Mouse (Mus musculus) forebrain, embryonic 16.5 days (tissue): ENCODE data around the gene Tas1r1. TPM values are rescaled to one million over a fixed set of nuclear protein-coding genes. Genes with fewer than 3 reads are reported as not detected.
"Not testable (repeated sequence)": the region's sequence is repeated elsewhere in the genome, so short reads cannot be mapped to it uniquely, and the experiment has no call there.

Experiments
- ATAC-seq: fragments of 200-750 bp; cut with Nextera tagmentation; 2 replicates; pipeline ENCODE4 v1.8.0; 2017; ENCODE audit warnings: mild to moderate bottlenecking, moderate library complexity
- H3K27ac ChIP-seq: fragments of 300-500 bp; sonication (generic); 2 replicates; pipeline ENCODE4 v1.5.1; 2014; ENCODE audit warnings: low read length, control low read depth
- H3K27me3 ChIP-seq: fragments of 300-500 bp; sonication (generic); replicated peaks from 2 replicates; pipeline ENCODE4 v1.6.1; 2014; ENCODE audit warnings: low read length; ENCODE audit not compliant: control insufficient read depth, insufficient read depth
- H3K36me3 ChIP-seq: fragments of 300-500 bp; sonication (generic); 2 replicates; pipeline ENCODE4 v1.6.1; 2014; ENCODE audit not compliant: control insufficient read depth, insufficient read depth
- H3K4me1 ChIP-seq: fragments of 300-500 bp; sonication (generic); replicated peaks from 2 replicates; pipeline ENCODE4 v1.6.1; 2014; ENCODE audit warnings: low read length; ENCODE audit not compliant: control insufficient read depth, insufficient read depth
- H3K4me2 ChIP-seq: fragments of 300-500 bp; sonication (generic); 2 replicates; pipeline ENCODE4 v1.6.1; 2014; ENCODE audit warnings: mild to moderate bottlenecking, low read length, control low read depth
- H3K4me3 ChIP-seq: fragments of 300-500 bp; sonication (generic); replicated peaks from 2 replicates; pipeline ENCODE4 v1.5.1; 2014; ENCODE audit warnings: mild to moderate bottlenecking, low read length, control low read depth
- H3K9ac ChIP-seq: fragments of 300-500 bp; sonication (generic); replicated peaks from 2 replicates; pipeline ENCODE4 v1.6.1; 2014; ENCODE audit warnings: low read depth, low read length, control low read depth
- H3K9me3 ChIP-seq: fragments of 300-500 bp; sonication (generic); 2 replicates; pipeline ENCODE4 v1.6.1; 2016; ENCODE audit warnings: low read length; ENCODE audit not compliant: control insufficient read depth
- WGBS: fragments of 180-500 bp; shearing (Covaris S2); extraction: QIAGEN DNeasy Blood & Tissue Kit; methylation state at CpG from one replicate; pipeline ENCODE4 v1.1.7; 2014; 5-methylcytosine and 5-hydroxymethylcytosine counted together
- polyA plus RNA-seq: library from polyadenylated mRNA; unstranded; fragments of >200 nt; fragmentation: Nextera tagmentation; extraction: Ambion mirVana; gene quantifications from 2 replicates; pipeline ENCODE4 v1.2.1, GENCODE M21; 2015

The Tas1r1 gene
- polyA plus RNA-seq, 1 experiment from 2014 or later, result 1.6 TPM

DNA sequence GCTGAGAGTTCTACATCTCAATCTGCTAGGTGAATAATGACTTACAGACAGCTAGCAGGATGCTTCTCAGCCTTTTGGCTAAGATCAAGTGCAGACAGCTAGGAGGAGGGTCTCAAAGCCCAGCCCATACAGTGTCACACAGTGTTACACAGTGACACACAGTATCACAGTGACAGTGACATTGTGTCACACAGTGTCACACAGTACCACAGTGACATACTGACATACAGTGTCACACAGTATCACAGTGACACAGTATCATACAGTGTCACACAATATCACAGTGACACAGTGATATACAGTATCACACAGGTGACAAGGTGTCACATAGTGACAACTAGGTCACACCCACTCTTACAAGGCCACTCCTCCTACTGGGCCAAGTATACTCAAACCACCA, 28.9 kb upstream of the Tas1r1 start:
- no peaks in the 10 kb centered on the region for H3K9me3 ChIP-seq
- H3K36me3 ChIP-seq, result no peaks in the 10 kb centered on the region
- ATAC-seq, result no peak

GRCm38 (mm10) chr4:152062390-152063110, 24.2 kb upstream of the Tas1r1 start:
- no peak overlapping the region for H3K4me3 ChIP-seq
- WGBS, result 80% methylated on average over 9 of the region's 9 CpGs
- no peak overlapping the region for H3K4me2 ChIP-seq
- no peaks in the 10 kb centered on the region for H3K4me1 ChIP-seq
- peaks cover 13% of the 10 kb centered on the region for H3K36me3 ChIP-seq
- no peaks in the 10 kb centered on the region for H3K9me3 ChIP-seq
- ATAC-seq, result no peak
- no peak overlapping the region for H3K27ac ChIP-seq
- no peak overlapping the region for H3K9ac ChIP-seq
- H3K27me3 ChIP-seq, result no peaks in the 10 kb centered on the region

More for the DNA sequence above, 28.9 kb upstream of the Tas1r1 start:
- Histone ChIP-seq H3K9ac (no peak overlapping the region), H3K27ac (no peak overlapping the region), H3K4me3 (no peak overlapping the region), H3K4me1 (no peaks in the 10 kb centered on the region), H3K4me2 (no peak overlapping the region), H3K27me3 (no peaks in the 10 kb centered on the region)

GRCm38 (mm10) chr4:152044609-152045008, 6.2 kb upstream of the Tas1r1 start:
- ATAC-seq, result no peak
- Histone ChIP-seq H3K9ac (no peak overlapping the region), H3K9me3 (no peaks in the 10 kb centered on the region), H3K36me3 (peaks cover 31% of the 10 kb centered on the region), H3K4me1 (peaks cover 10% of the 10 kb centered on the region), H3K27ac (no peak overlapping the region), H3K27me3 (no peaks in the 10 kb centered on the region), H3K4me2 (no peak overlapping the region), H3K4me3 (no peak overlapping the region)
- WGBS, result 69% methylated on average over 6 of the region's 6 CpGs

DNA sequence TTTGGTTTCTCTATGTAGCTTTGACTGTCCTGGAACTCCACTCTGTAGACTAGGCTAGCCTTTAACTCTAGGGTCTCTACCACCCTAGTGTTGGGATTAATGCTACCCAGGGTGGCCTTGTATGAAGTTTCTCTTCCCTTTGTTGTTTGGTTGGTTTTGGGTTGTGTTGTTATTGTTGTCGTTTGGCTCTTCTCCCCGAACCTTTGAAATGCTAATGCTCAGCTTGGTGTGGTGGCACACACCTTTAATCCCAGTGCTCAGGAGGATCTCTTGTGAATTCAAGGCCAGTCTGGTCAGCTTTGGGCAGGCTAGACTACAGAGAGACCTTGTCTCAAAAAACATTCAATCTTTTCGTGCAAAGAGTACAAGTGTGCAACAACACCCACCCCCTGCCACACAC, 4.8 kb upstream of the Tas1r1 start:
- Histone ChIP-seq H3K36me3 (peaks cover 31% of the 10 kb centered on the region), H3K9me3 (no peaks in the 10 kb centered on the region), H3K9ac (no peak overlapping the region), H3K27ac (no peak overlapping the region), H3K4me3 (no peak overlapping the region), H3K4me1 (peaks cover 13% of the 10 kb centered on the region), H3K4me2 (no peak overlapping the region), H3K27me3 (no peaks in the 10 kb centered on the region)
- ATAC-seq, result no peak
- WGBS, result 85% methylated on average over 3 of the region's 3 CpGs

DNA sequence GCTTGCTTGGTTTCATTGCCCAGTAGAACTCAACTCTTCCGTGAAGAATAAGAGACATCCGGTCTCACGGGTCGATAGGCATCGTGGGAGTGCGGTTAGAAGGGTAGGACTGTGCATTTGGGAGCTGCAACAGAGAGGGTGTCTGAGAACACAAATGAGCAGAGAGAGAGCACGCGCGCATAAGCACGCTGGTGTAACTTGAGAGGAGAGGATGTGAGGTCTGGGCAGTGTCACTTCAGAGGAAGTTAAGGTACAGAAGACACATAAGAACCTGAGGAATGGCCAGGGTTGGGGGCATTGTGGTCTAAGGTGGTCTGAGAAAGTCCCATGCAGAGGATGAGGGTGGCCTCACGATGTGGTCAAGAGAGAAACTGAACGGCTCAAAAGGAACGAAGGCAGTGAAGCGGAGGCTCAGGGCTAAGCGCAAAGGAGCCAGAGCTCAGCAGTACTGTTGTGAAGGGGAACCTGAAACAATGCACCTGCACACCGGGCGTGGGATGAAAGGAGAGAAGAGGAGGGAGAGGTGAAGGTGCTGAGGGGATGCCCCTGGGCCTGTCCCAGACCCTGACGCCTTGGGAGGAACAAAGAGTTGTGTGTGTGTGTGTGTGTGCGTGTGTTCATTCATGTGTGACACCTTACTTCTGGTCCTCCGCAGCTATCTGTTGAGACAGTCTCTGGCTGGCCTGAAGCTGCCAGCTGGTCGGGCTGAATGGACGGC, 3.7 kb upstream of the Tas1r1 start:
- ATAC-seq, result no peak
- Histone ChIP-seq H3K4me3 (no peak overlapping the region), H3K9ac (no peak overlapping the region), H3K36me3 (peaks cover 23% of the 10 kb centered on the region), H3K27ac (no peak overlapping the region), H3K9me3 (no peaks in the 10 kb centered on the region), H3K27me3 (no peaks in the 10 kb centered on the region), H3K4me2 (no peak overlapping the region), H3K4me1 (peaks cover 13% of the 10 kb centered on the region)
- 95% methylated on average over 22 of the region's 22 CpGs for WGBS

DNA sequence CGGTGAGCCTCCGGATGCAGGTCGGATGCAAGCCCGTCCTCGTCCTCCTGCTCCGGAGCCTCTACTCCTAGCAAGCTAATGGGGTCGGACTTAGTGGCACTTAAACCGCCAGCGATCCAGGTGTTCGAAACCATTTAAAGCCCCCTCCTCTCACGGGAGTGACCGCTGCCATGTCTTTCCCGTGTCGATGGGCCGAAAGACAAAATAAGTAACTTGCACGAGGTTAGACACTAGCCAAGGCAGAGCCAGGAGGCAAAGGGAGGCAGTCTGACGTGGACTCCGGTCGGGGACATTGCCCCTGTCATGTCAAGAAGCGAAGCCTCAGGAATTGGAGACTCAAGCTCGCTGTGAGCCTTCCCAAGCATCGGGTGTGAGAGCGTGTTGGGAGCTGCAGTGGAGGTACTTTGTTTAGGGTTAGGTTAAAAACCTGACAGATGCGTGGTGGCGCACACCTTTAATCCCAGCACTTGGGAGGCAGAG, 1.5 kb upstream of the Tas1r1 start:
- peaks cover 19% of the 10 kb centered on the region for H3K36me3 ChIP-seq
- H3K27me3 ChIP-seq, result no peaks in the 10 kb centered on the region
- 5% methylated on average over 25 of the region's 25 CpGs for WGBS
- no peaks in the 10 kb centered on the region for H3K9me3 ChIP-seq
- peaks cover 13% of the 10 kb centered on the region for H3K4me1 ChIP-seq
- H3K4me3 ChIP-seq, result peak overlapping the region; percentile 93
- H3K4me2 ChIP-seq, result peak overlapping the region; percentile 95
- no peak overlapping the region for H3K27ac ChIP-seq
- H3K9ac ChIP-seq, result peak overlapping the region; percentile 82
- ATAC-seq, result no peak

DNA sequence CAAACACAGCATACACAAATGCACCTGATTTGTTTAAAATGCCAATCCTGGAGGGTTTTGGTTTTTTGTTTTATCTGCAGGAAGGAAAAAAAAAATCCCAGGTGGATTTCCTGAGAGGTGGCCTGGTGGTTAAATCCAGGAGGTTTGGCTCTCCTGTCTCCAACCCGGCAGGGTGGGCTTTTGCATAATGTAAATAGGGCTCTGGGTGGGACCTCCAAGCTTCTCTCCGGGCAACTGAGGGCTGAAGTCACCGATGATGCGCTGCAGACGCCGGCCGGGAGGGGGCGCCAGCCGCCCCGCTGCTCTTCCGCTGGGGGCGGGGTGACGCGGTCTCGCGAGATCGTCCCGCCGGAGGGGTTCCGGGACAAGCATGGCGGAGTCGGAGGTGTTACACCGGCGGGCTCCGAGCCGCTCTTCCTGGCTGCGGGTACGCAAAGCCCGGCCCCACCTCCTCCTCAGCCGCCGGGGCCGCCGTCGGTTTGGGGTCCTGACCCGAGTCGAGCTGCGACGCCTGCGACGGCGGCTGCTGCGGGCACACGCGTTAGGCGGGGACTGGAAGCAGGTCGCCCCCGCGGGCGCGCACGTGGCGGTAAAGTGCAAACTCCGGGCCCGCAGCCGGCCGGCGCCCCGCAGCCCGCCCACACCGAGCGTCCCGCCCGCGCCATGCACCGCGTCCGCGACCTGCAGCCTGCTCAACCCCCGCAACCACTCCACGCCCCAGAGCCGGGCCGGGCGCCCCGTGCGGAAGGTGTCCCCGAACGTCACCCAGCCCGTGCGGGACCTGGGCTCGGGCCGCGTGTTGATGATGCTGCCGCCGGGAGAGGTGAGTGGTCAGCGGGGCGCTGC, 840 bp upstream of the Tas1r1 start, which contains the start of gene Nol9:
Nol9 (plus strand) TSS at position 337 of the 846 bp plus-strand sequence.
- Histone ChIP-seq H3K9me3 (no peaks in the 10 kb centered on the region), H3K4me2 (peak within 1 kb of the TSS; percentile 95), H3K4me1 (peaks cover 13% of the 10 kb centered on the region), H3K27ac (no peak within 1 kb of the TSS), H3K9ac (peak within 1 kb of the TSS; percentile 82), H3K4me3 (peak within 1 kb of the TSS; percentile 93), H3K27me3 (no peaks in the 10 kb centered on the region), H3K36me3 (peaks cover 19% of the 10 kb centered on the region)
- under 1% methylated on average over 83 of the region's 86 CpGs for WGBS
- ATAC-seq, result peak; percentile 91

GRCm38 (mm10) chr4:152036464-152036863, 1.9 kb downstream of the Tas1r1 start:
- not testable (repeated sequence) for H3K27ac ChIP-seq, H3K4me3 ChIP-seq, ATAC-seq, H3K27me3 ChIP-seq, H3K9ac ChIP-seq, H3K36me3 ChIP-seq, H3K9me3 ChIP-seq, H3K4me2 ChIP-seq
- WGBS, result 92% methylated on average over 6 of the region's 6 CpGs
- H3K4me1 ChIP-seq, result peaks cover 13% of the 10 kb centered on the region

DNA sequence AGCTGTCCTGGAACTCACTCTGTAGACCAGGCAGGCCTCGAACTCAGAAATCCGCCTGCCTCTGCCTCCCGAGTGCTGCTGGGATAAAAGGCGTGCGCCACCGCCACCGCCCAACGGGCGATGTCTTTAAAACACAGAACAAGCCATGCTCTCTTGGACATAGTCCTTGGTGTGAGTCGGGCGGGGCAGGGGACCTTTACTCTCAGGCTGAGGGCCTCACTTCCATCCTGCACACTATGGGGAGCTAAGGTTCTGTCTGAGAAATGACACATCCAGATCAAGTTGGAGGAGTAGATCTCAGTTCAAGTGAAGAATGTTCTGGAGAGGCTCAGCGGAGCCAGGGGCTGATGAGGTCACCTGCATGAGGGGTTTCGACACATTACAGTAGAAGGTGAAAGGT, 5.4 kb downstream of the Tas1r1 start:
- H3K36me3 ChIP-seq, result no peaks in the 10 kb centered on the region
- no peak overlapping the region for H3K4me3 ChIP-seq
- H3K9me3 ChIP-seq, result no peaks in the 10 kb centered on the region
- peaks cover 9% of the 10 kb centered on the region for H3K4me1 ChIP-seq
- 92% methylated on average over 13 of the region's 13 CpGs for WGBS
- no peak overlapping the region for H3K9ac ChIP-seq
- no peak overlapping the region for H3K4me2 ChIP-seq
- no peak overlapping the region for H3K27ac ChIP-seq
- H3K27me3 ChIP-seq, result no peaks in the 10 kb centered on the region
- ATAC-seq, result no peak
